Mouse (Mus musculus): ENCODE measurements around the gene Olfr466. TPM values are rescaled to one million over a fixed set of nuclear protein-coding genes. Genes with fewer than 3 reads are reported as not detected.

Gene Olfr466
- under 1 TPM in 1 of 2 experiments, not detected in 1; 0.08 TPM for polyA plus RNA-seq (2017; shearing (Covaris generic))

- ATAC-seq, result no peak
Observed at GRCm38 (mm10) chr13:65149940-65150339, at the start of gene Olfr466. Olfr466 (plus strand) TSS chr13:65150240.

- ATAC-seq, result no peak
Observed at GRCm38 (mm10) chr13:65100678-65101077, 49.4 kb upstream of the Olfr466 start.

- ATAC-seq, result peak; percentile 64
Observed at GRCm38 (mm10) chr13:65101232-65101631, 48.8 kb upstream of the Olfr466 start.

DNA sequence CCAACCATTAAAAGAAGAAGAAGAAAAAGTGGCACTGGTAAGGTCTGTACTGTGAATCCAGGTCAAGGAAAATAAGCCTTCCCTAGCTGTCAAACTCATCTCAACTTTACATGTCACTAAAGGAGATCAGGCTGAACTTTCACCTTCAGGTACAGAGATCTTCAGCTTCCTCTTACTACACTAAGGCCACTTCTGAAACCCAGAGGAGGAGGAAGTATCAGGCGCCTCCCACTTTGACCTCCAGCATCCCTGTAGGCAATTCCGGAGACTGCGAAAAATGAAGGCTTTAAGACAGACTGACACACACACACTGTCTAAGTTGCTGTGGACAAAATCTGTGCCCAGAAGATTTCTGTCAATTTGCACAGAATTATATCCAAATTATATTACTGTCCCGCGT lies 38.1 kb upstream of the Olfr466 start:
- ATAC-seq, result peak; percentile 25

- peak; percentile 96 for ATAC-seq
Observed at GRCm38 (mm10) chr13:65112459-65113110, 37.5 kb upstream of the Olfr466 start, which contains the start of gene Mfsd14b. Mfsd14b (minus strand) TSS chr13:65112975.

- no peak for ATAC-seq
Observed at GRCm38 (mm10) chr13:65113239-65113638, 36.8 kb upstream of the Olfr466 start.

DNA sequence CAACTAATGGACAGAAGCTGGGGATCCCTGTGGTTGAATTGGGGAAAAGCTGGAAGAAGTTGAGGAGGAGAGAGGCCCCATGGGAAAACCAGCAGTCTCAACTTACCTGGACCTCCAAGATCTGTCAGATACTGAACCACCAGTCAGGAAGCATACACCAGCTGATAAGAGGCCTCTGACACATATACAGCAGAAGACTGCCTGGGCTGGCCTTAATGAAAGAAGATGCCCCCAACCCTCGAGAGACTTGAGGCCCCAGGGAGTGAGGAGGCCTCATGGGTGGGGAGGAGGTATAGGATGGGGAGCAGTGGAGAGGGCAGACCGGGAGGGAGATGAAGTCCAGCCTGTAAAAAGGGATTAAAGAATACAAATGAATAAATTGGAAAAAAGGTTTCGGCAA lies 29.1 kb upstream of the Olfr466 start:
- ATAC-seq, result no peak

GRCm38 (mm10) chr13:65122111-65122510 lies 27.9 kb upstream of the Olfr466 start:
- no peak for ATAC-seq

DNA sequence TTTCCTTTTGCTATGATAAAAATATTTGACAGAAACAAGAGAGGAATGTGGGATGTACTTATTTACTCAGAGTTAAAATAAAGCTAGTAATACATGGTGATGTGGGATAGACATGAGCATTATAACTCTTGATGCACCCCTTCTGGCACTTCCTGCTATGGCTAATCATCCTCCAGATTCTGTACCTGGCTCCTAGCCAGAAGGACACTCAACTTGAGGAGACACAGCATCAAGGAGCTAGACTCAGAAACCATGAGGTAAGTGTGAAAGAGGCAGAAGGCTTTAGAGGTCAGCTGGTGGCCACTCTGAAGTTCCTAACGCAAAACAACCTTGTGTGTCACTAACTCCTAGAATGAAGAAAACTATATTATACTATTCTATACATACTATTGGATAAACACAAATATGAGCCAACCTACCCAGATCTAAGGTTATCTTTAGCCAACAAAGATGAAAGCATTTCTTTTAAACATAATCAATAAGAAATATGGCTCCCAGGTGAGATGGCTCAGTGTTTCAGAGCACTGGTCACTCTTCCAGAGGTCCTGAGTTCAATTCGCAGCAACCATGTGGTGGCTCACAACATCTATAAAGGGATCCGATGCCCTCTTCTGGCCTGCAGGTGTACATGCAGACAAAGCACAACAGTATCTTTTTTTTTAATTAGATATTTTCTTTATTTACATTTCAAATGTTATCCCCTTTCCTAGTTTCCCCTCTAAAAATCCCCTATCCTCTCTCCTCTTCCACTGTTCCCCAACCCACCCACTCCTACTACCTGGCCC lies 22.8 kb upstream of the Olfr466 start:
- ATAC-seq, result peak; percentile 61

DNA sequence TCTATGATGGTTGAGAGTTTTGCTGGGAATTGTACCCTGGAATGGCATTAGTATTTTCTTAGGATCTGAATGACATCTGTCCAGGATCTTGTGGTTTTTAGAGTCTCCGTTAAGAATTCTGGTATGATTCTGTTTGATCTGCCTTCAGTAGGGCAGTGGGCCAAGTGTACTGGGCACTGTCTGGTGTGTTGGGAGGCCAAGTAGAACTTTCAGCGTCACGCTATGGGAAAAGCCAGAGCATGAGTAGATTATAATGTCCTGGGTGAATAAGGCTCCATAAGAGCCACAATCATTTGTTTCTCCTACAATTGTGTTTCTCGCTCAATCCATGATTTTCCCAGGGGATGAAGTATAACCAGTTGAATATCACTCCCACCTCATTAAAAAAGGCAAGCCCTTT lies 12.3 kb upstream of the Olfr466 start, which contains the start of gene Olfr465-ps1:
Gene Olfr465-ps1 (plus strand): TSS at position 301 of the 400 bp plus-strand sequence.
- no peak for ATAC-seq

DNA sequence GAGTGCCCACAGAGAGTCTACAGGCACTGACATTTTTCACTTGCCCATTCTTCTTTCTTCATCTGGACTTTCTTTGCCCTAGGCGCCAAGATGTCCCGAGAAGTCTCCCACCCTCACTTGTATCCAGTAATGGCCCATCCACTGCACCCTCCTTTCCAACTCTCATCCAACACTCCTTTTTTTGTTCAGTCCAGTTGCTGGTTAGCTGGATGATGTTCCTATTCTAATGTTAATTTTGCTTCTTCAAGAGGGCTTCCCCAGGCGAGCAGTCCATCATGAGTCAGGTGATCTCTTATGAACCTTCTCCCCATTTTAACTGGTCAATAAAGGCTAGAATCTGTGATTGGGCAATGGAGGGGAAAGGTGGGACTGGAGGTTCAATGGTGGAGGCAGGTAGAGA lies 24.1 kb downstream of the Olfr466 start:
- no peak for ATAC-seq

DNA sequence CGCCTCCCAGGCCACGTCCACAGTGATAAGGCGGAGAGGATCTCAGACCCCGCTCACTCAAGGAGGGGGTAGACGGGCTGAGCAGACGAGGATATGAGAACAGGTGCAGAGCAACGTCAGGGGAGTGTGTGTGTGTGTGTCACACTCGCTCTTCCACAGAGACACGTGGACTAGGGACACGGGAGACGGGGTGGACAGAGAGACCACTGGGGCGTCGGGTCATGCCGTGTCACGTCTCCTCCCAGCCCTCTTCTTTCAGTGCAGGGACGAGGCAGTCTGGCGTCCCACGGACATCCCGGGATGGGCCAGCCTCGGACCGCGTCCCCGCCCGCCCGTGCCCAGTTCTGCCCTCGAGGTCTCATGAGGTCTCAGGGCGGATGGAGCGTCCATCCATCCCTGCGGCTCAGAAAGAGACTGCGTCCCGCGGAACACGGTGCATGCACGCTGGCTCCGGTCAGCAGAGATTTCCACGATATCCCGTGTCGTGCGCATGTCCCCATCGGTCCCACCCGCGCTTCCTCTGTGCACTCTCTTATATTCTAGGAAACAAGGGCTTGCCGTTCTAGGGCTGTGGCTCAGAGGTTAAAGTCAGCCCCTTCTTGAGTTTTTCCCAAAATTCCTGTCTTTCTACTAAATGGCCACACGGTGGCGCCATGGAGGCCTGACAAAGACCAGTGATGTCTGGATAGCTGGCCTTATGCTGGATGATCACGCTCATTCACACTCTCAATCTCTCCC lies 25.9 kb downstream of the Olfr466 start:
- ATAC-seq, result peak; percentile 74

- ATAC-seq, result no peak
Observed at GRCm38 (mm10) chr13:65176472-65177091, 26.5 kb downstream of the Olfr466 start.

DNA sequence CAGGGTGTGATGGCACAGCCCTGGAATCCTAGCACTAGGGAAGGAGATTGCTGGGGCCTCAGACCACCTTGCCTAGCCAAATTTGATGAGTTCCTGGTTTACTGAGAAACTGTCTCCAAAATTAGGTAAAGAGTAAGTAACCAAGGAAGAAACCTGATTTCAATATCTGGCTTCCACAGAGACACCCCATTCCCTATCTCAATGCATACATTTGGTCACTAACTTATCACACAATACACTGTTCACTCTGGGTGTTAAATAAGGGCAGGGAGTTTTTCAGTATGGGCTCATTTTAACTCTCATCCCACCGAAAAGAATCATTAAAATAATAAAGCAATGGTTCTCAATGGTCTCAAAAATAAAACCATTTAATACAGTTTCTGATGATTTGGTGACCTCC lies 50.6 kb downstream of the Olfr466 start:
- ATAC-seq, result no peak

Other genes starting within 250 kb of the Olfr466 start
- gene Cntnap3, start 246.3 kb upstream of the Olfr466 start, polyA plus RNA-seq (2017; shearing (Covaris generic)), result not detected
- gene Spata31, start 232.8 kb upstream of the Olfr466 start, polyA plus RNA-seq (2017; shearing (Covaris generic)), result not detected
- not detected for gene Spata31d1c, start 117.2 kb upstream of the Olfr466 start, polyA plus RNA-seq (2017; shearing (Covaris generic))
- not detected for gene Prss47, start 97.5 kb upstream of the Olfr466 start, polyA plus RNA-seq (2017; shearing (Covaris generic))
- 10 to 100 TPM; 10.1 to 16.5 TPM for gene Mfsd14b, start 37.3 kb upstream of the Olfr466 start, polyA plus RNA-seq (2017; shearing (Covaris generic))
- gene Olfr465-ps1, start 12.2 kb upstream of the Olfr466 start, polyA plus RNA-seq (2017; shearing (Covaris generic)), result not detected
- gene Nlrp4f, start 55.7 kb downstream of the Olfr466 start, polyA plus RNA-seq (2017; shearing (Covaris generic)), result not detected
- gene Gm10775, start 109.3 kb downstream of the Olfr466 start, polyA plus RNA-seq (2017; shearing (Covaris generic)), result not detected
- 10 to 100 TPM; 14.5 to 16.7 TPM for gene Zfp369, start 128.6 kb downstream of the Olfr466 start, polyA plus RNA-seq (2017; shearing (Covaris generic))